Mouse (Mus musculus) liver, embryonic 14.5 days (tissue): ENCODE results near the gene Prcc. TPM values are rescaled to one million over a fixed set of nuclear protein-coding genes. Genes with fewer than 3 reads are reported as not detected.
A peak's percentile ranks its signal among the peaks of the same experiment; 100 is the strongest.
"Not testable (repeated sequence)": the region's sequence is repeated elsewhere in the genome, so short reads cannot be mapped to it uniquely, and the experiment has no call there.

Experiments
- ATAC-seq: fragments of 200-750 bp; cut with Nextera tagmentation; 2 replicates; pipeline ENCODE4 v1.8.0; 2017; ENCODE audit warnings: moderate number of reproducible peaks, mild to moderate bottlenecking, moderate library complexity; ENCODE audit not compliant: insufficient read depth
- DNase-seq, 3 experiments: peaks; one replicate each; pipeline ENCODE4 v3.0.0-alpha.2; 2012 to 2013; ENCODE audit warnings: low read depth in 3 of 3, low spot score in 3 of 3
- H3K27ac ChIP-seq: fragments of 300-500 bp; sonication (generic); 2 replicates; pipeline ENCODE4 v1.5.1; 2014; ENCODE audit warnings: moderate library complexity, mild to moderate bottlenecking, control low read depth, inconsistent platforms
- H3K27me3 ChIP-seq: fragments of 300-500 bp; sonication (generic); 2 replicates; pipeline ENCODE4 v1.6.1; 2014; ENCODE audit warnings: mild to moderate bottlenecking, low read length, moderate library complexity; ENCODE audit not compliant: control insufficient read depth, insufficient read depth
- H3K36me3 ChIP-seq: fragments of 300-500 bp; sonication (generic); replicated peaks from 2 replicates; pipeline ENCODE4 v1.6.1; 2014; ENCODE audit warnings: low read depth; ENCODE audit not compliant: control insufficient read depth, insufficient read depth
- H3K4me1 ChIP-seq, 2 experiments: fragments of 200-500 bp in 1 of 2; fragments of 300-500 bp in 1 of 2; sonication (generic) in 1 of 2; replicated peaks; 2 replicates each; pipeline ENCODE4 v1.6.1; 2012 to 2014; ENCODE audit warnings: antibody characterized with exemption in 1 of 2, inconsistent platforms in 1 of 2, low read length in 1 of 2; ENCODE audit not compliant: control insufficient read depth in 2 of 2, insufficient read depth in 2 of 2
- H3K4me2 ChIP-seq: fragments of 300-500 bp; sonication (generic); 2 replicates; pipeline ENCODE4 v1.6.1; 2014; ENCODE audit warnings: low read depth, mild to moderate bottlenecking, control low read depth, moderate library complexity
- H3K4me3 ChIP-seq, 2 experiments: fragments of 200-500 bp in 1 of 2; fragments of 300-500 bp in 1 of 2; sonication (generic) in 1 of 2; 2 replicates each; pipeline ENCODE4 v1.5.1; 2012 to 2014; ENCODE audit warnings: low read depth in 2 of 2, low read length in 2 of 2, mild to moderate bottlenecking in 2 of 2, control low read depth in 1 of 2, inconsistent platforms in 1 of 2, moderate library complexity in 1 of 2; ENCODE audit not compliant: insufficient read depth in 1 of 2
- H3K9ac ChIP-seq: fragments of 300-500 bp; sonication (generic); replicated peaks from 2 replicates; pipeline ENCODE4 v1.6.1; 2014; ENCODE audit warnings: mild to moderate bottlenecking, control low read depth, moderate library complexity
- H3K9me3 ChIP-seq: fragments of 300-500 bp; sonication (generic); 2 replicates; pipeline ENCODE4 v1.6.1; 2016; ENCODE audit warnings: low read length, mixed read lengths; ENCODE audit not compliant: control insufficient read depth
- CTCF ChIP-seq: IDR thresholded peaks from 2 replicates; pipeline ENCODE4 v1.5.1; 2016; ENCODE audit warnings: antibody characterized with exemption, low read depth, control low read depth
- EP300 ChIP-seq: IDR thresholded peaks from 2 replicates; pipeline ENCODE4 v1.6.1; 2016; ENCODE audit warnings: antibody characterized with exemption, low read depth
- WGBS: fragments of 180-500 bp; shearing (Covaris S2); extraction: QIAGEN DNeasy Blood & Tissue Kit; methylation state at CpG from one replicate; pipeline ENCODE4 v1.1.7; 2014; ENCODE audit not compliant: insufficient replicate concordance; 5-methylcytosine and 5-hydroxymethylcytosine counted together
- polyA plus RNA-seq, 2 experiments: library from polyadenylated mRNA; depleted of rRNA in 1 of 2; stranded (reverse) in 1 of 2; unstranded in 1 of 2; fragments of >200 nt; fragmentation: Nextera tagmentation in 1 of 2; extraction: Ambion mirVana in 1 of 2; gene quantifications; 2 replicates each; pipeline versions ENCODE4 v1.2.1 to v1.2.3; 2012 to 2014

Prcc gene
- polyA plus RNA-seq, 2 experiments = 5.0 to 15.4 TPM

GRCm38 (mm10) chr3:87899266-87899665, 13.9 kb upstream of the Prcc start:
- no peak for ATAC-seq
- Histone ChIP-seq H3K27me3 (no peaks in the 10 kb centered on the region), H3K9ac (no peak overlapping the region), H3K4me2 (no peak overlapping the region), H3K27ac (peak overlapping the region; percentile 2; the same call in 1 of the 2 replicates), H3K36me3 (no peaks in the 10 kb centered on the region), H3K4me1 (peaks cover 29 to 30% of the 10 kb centered on the region in 2 experiments), H3K9me3 (no peaks in the 10 kb centered on the region), H3K4me3 (no peak overlapping the region)
- TF ChIP-seq CTCF (no peak), EP300 (no peak)
- no peak for DNase-seq
- WGBS = 74% methylated on average over 3 of the region's 3 CpGs

GRCm38 (mm10) chr3:87893367-87893905, 8.0 kb upstream of the Prcc start:
- no peaks in the 10 kb centered on the region for H3K27me3 ChIP-seq
- DNase-seq (no peak), ATAC-seq (peak; percentile 60; the same call in 1 of the 2 replicates)
- peak overlapping the region; percentile 5 for H3K27ac ChIP-seq
- no peak for TF ChIP-seq EP300
- TF ChIP-seq CTCF = no peak
- no peaks in the 10 kb centered on the region for H3K9me3 ChIP-seq
- H3K36me3 ChIP-seq = no peaks in the 10 kb centered on the region
- no peak overlapping the region for H3K4me3 ChIP-seq
- H3K9ac ChIP-seq = no peak overlapping the region
- 68% methylated on average over 3 of the region's 3 CpGs for WGBS
- peaks cover 11 to 13% of the 10 kb centered on the region in 2 experiments for H3K4me1 ChIP-seq
- H3K4me2 ChIP-seq = no peak overlapping the region

- no peak for TF ChIP-seq CTCF
- TF ChIP-seq EP300 = no peak
- Histone ChIP-seq H3K4me1 (peaks cover 11 to 13% of the 10 kb centered on the region in 2 experiments), H3K27ac (no peak overlapping the region), H3K9ac (no peak overlapping the region), H3K9me3 (no peaks in the 10 kb centered on the region; the same call in 1 of the 2 replicates), H3K4me2 (no peak overlapping the region), H3K27me3 (no peaks in the 10 kb centered on the region), H3K36me3 (no peaks in the 10 kb centered on the region), H3K4me3 (no peak overlapping the region)
- no peak for ATAC-seq
- 77% methylated on average over 3 of the region's 3 CpGs for WGBS
- no peak for DNase-seq
Measured at GRCm38 (mm10) chr3:87891481-87891880, 6.1 kb upstream of the Prcc start.

GRCm38 (mm10) chr3:87887400-87887799, 2.0 kb upstream of the Prcc start:
- H3K27me3 ChIP-seq, H3K4me3 ChIP-seq, H3K36me3 ChIP-seq, H3K27ac ChIP-seq, DNase-seq, H3K9me3 ChIP-seq, H3K4me2 ChIP-seq, ATAC-seq, H3K9ac ChIP-seq: not testable (repeated sequence)
- peak; percentile 51 for TF ChIP-seq CTCF
- peaks cover 14 to 18% of the 10 kb centered on the region in 2 experiments for H3K4me1 ChIP-seq
- WGBS = 69% methylated on average over 4 of the region's 4 CpGs

DNA sequence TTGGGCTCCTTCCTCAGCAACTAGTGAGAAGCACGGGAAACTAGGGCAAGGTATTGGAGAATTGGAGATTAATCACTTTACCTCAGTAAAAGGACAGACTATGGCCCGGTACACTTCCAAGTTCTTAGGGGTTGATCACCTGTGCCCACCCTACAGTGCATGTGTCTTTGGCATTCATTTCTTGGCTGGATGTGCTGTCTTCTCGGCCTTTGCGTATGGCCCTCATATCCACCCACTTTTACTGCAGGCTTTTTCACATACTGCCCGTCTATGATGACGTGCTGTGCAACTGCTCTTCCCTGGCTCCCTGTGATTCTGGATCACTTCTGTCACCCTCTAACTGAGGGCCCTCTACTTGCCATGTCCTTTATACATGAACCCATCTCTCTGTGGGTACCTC, 1.0 kb upstream of the Prcc start:
- Histone ChIP-seq H3K27me3 (no peaks in the 10 kb centered on the region), H3K36me3 (peaks cover 3% of the 10 kb centered on the region; the same call in 1 of the 2 replicates), H3K9ac (peak overlapping the region; percentile 95), H3K4me3 (peak overlapping the region; percentile 24 to 87), H3K4me1 (peaks cover 15 to 19% of the 10 kb centered on the region in 2 experiments), H3K9me3 (no peaks in the 10 kb centered on the region; the same call in 1 of the 2 replicates), H3K27ac (peak overlapping the region; percentile 1), H3K4me2 (peak overlapping the region; percentile 97)
- TF ChIP-seq CTCF = no peak
- TF ChIP-seq EP300 = no peak
- DNase-seq = no peak
- ATAC-seq = no peak
- 80% methylated on average over 6 of the region's 6 CpGs for WGBS
